Mouse (Mus musculus) MEL (cell line): ENCODE results near the gene Rex1bd. TPM values are rescaled to one million over a fixed set of nuclear protein-coding genes. Genes with fewer than 3 reads are reported as not detected.

Experiments
- DNase-seq: peaks from one replicate; pipeline ENCODE4 v3.0.0; 2011; ENCODE audit warnings: low read depth, low spot score
- H3K27ac ChIP-seq: 2 replicates; pipeline ENCODE4 v1.5.1; 2012; ENCODE audit warnings: low read depth, mild to moderate bottlenecking, control low read depth, low read length, moderate library complexity; ENCODE audit not compliant: control insufficient read depth
- H3K27me3 ChIP-seq, 2 experiments: fragments of 150-350 bp in 1 of 2; sonication (generic) in 1 of 2; 2 replicates each; pipeline ENCODE4 v1.6.1; 2012; ENCODE audit warnings: low read length in 2 of 2, mild to moderate bottlenecking in 2 of 2, improper control_type of control experiment in 1 of 2, moderate library complexity in 1 of 2; ENCODE audit not compliant: insufficient read depth in 2 of 2, control insufficient read depth in 1 of 2
- H3K36me3 ChIP-seq, 2 experiments: 2 replicates each; pipeline ENCODE4 v1.6.1; 2012 to 2014; ENCODE audit warnings: low read length in 2 of 2, improper control_type of control experiment in 1 of 2, inconsistent platforms in 1 of 2, mild to moderate bottlenecking in 1 of 2; ENCODE audit not compliant: insufficient read depth in 2 of 2, control insufficient read depth in 1 of 2
- H3K4me1 ChIP-seq, 2 experiments: fragments of 150-350 bp in 1 of 2; sonication (generic) in 1 of 2; 2 replicates each; pipeline ENCODE4 v1.6.1; 2012; ENCODE audit warnings: low read length in 2 of 2, improper control_type of control experiment in 1 of 2, mild to moderate bottlenecking in 1 of 2; ENCODE audit not compliant: insufficient read depth in 2 of 2, control insufficient read depth in 1 of 2
- H3K4me3 ChIP-seq, 2 experiments: fragments of 150-350 bp in 1 of 2; sonication (generic) in 1 of 2; 2 replicates each; pipeline ENCODE4 v1.5.1; 2012; ENCODE audit warnings: low read depth in 2 of 2, low read length in 2 of 2, mild to moderate bottlenecking in 2 of 2, moderate library complexity in 2 of 2, control low read depth in 1 of 2, improper control_type of control experiment in 1 of 2; ENCODE audit not compliant: control insufficient read depth in 1 of 2, insufficient read depth in 1 of 2
- H3K79me2 ChIP-seq: 2 replicates; pipeline ENCODE4 v1.6.1; 2012; ENCODE audit warnings: mild to moderate bottlenecking, low read length, moderate library complexity; ENCODE audit not compliant: control insufficient read depth, poor library complexity, insufficient read depth
- H3K9ac ChIP-seq: 2 replicates; pipeline ENCODE4 v1.6.1; 2012; ENCODE audit warnings: low read depth, mild to moderate bottlenecking, control low read depth, low read length, moderate library complexity; ENCODE audit not compliant: control insufficient read depth, poor library complexity, severe bottlenecking
- H3K9me3 ChIP-seq: fragments of 150-350 bp; sonication (generic); replicated peaks from 2 replicates; pipeline ENCODE4 v1.6.1; 2012; ENCODE audit warnings: mild to moderate bottlenecking, low read length, improper control_type of control experiment, moderate library complexity; ENCODE audit not compliant: insufficient read depth
- CHD1 ChIP-seq: IDR thresholded peaks from 2 replicates; pipeline ENCODE4 v1.6.1; 2012; ENCODE audit warnings: low read depth, mild to moderate bottlenecking, inconsistent platforms, low read length, improper control_type of control experiment
- CTCF ChIP-seq, 3 experiments: IDR thresholded peaks in 2 of 3; conservative IDR thresholded peaks in 1 of 3; 2 replicates each; pipeline ENCODE4 v1.5.1; 2011 to 2012; ENCODE audit warnings: low read length in 3 of 3, low read depth in 2 of 3, mild to moderate bottlenecking in 2 of 3, improper control_type of control experiment in 1 of 3, inconsistent platforms in 1 of 3, mixed read lengths in 1 of 3, moderate library complexity in 1 of 3; ENCODE audit not compliant: control insufficient read depth in 1 of 3, insufficient read depth in 1 of 3, poor library complexity in 1 of 3, severe bottlenecking in 1 of 3
- E2F4 ChIP-seq: IDR thresholded peaks from 2 replicates; pipeline ENCODE4 v1.6.1; 2011; ENCODE audit warnings: low read depth, low read length, improper control_type of control experiment, borderline replicate concordance
- ELF1 ChIP-seq: IDR thresholded peaks from 2 replicates; pipeline ENCODE4 v1.6.1; 2014; ENCODE audit warnings: low read depth, mild to moderate bottlenecking, inconsistent platforms, low read length, improper control_type of control experiment, moderate library complexity
- EP300 ChIP-seq, 2 experiments: IDR thresholded peaks; 2 replicates each; pipeline ENCODE4 v1.6.1; 2011; ENCODE audit warnings: improper control_type of control experiment in 2 of 2, low read length in 2 of 2, low read depth in 1 of 2, mild to moderate bottlenecking in 1 of 2
- ETS1 ChIP-seq: IDR thresholded peaks from 2 replicates; pipeline ENCODE4 v1.6.1; 2012; ENCODE audit warnings: low read depth, mild to moderate bottlenecking, inconsistent platforms, low read length, improper control_type of control experiment, moderate library complexity
- GATA1 ChIP-seq: IDR thresholded peaks from 2 replicates; pipeline ENCODE4 v1.6.1; 2011; ENCODE audit warnings: low read depth, low read length, improper control_type of control experiment
- HCFC1 ChIP-seq: IDR thresholded peaks from 2 replicates; pipeline ENCODE4 v1.6.1; 2012; ENCODE audit warnings: low read depth, mild to moderate bottlenecking, inconsistent platforms, low read length, improper control_type of control experiment, moderate library complexity
- JUND ChIP-seq: IDR thresholded peaks from 2 replicates; pipeline ENCODE4 v1.6.1; 2011; ENCODE audit warnings: low read depth, mild to moderate bottlenecking, improper control_type of control experiment, low read length
- KAT2A ChIP-seq: conservative IDR thresholded peaks from 2 replicates; pipeline ENCODE4 v1.6.1; 2012; ENCODE audit warnings: low read depth, low read length, improper control_type of control experiment, inconsistent platforms
- MAZ ChIP-seq: IDR thresholded peaks from 2 replicates; pipeline ENCODE4 v1.6.1; 2012; ENCODE audit warnings: low read depth, mild to moderate bottlenecking, inconsistent platforms, low read length, improper control_type of control experiment
- MEF2A ChIP-seq: IDR thresholded peaks from 2 replicates; pipeline ENCODE4 v1.6.1; 2014; ENCODE audit warnings: low read depth, mild to moderate bottlenecking, inconsistent platforms, low read length, improper control_type of control experiment; ENCODE audit not compliant: poor library complexity, insufficient replicate concordance, severe bottlenecking; ENCODE audit errors: extremely low read depth
- POLR2A ChIP-seq, 2 experiments: IDR thresholded peaks; 2 replicates each; pipeline ENCODE4 v1.6.1; 2011 to 2012; ENCODE audit warnings: low read length in 2 of 2, mild to moderate bottlenecking in 2 of 2, control low read depth in 1 of 2, improper control_type of control experiment in 1 of 2, low read depth in 1 of 2, moderate library complexity in 1 of 2; ENCODE audit not compliant: control insufficient read depth in 1 of 2, insufficient read depth in 1 of 2, poor library complexity in 1 of 2
- POLR2AphosphoS2 ChIP-seq: IDR thresholded peaks from 2 replicates; pipeline ENCODE4 v1.6.1; 2011; ENCODE audit warnings: low read length, improper control_type of control experiment
- POLR2AphosphoS5 ChIP-seq: IDR thresholded peaks from 2 replicates; pipeline ENCODE4 v1.6.1; 2012; ENCODE audit warnings: low read depth, borderline replicate concordance, mild to moderate bottlenecking, inconsistent platforms, low read length, moderate library complexity, mixed read lengths
- RCOR1 ChIP-seq: IDR thresholded peaks from 2 replicates; pipeline ENCODE4 v1.6.1; 2012; ENCODE audit warnings: low read depth, mild to moderate bottlenecking, inconsistent platforms, low read length, improper control_type of control experiment
- SIN3A ChIP-seq: IDR thresholded peaks from 2 replicates; pipeline ENCODE4 v1.6.1; 2012; ENCODE audit warnings: low read length, improper control_type of control experiment, inconsistent platforms
- TAL1 ChIP-seq: IDR thresholded peaks from 2 replicates; pipeline ENCODE4 v1.6.1; 2012; ENCODE audit warnings: mild to moderate bottlenecking, inconsistent platforms, low read length, moderate library complexity, mixed read lengths
- TCF12 ChIP-seq: IDR thresholded peaks from 2 replicates; pipeline ENCODE4 v1.6.1; 2014; ENCODE audit warnings: low read depth, mild to moderate bottlenecking, inconsistent platforms, low read length, improper control_type of control experiment, moderate library complexity
- UBTF ChIP-seq: IDR thresholded peaks from 2 replicates; pipeline ENCODE4 v1.6.1; 2012; ENCODE audit warnings: low read depth, mild to moderate bottlenecking, inconsistent platforms, low read length, improper control_type of control experiment, moderate library complexity, borderline replicate concordance; ENCODE audit not compliant: insufficient read depth
- USF1 ChIP-seq: IDR thresholded peaks from 2 replicates; pipeline ENCODE4 v1.6.1; 2014; ENCODE audit warnings: low read depth, mild to moderate bottlenecking, inconsistent platforms, low read length, improper control_type of control experiment, moderate library complexity
- ZC3H11A ChIP-seq: IDR thresholded peaks from 2 replicates; pipeline ENCODE4 v1.6.1; 2012; ENCODE audit warnings: low read depth, mild to moderate bottlenecking, inconsistent platforms, low read length, improper control_type of control experiment
- ZNF384 ChIP-seq: IDR thresholded peaks from 2 replicates; pipeline ENCODE4 v1.6.1; 2012; ENCODE audit warnings: low read depth, mild to moderate bottlenecking, inconsistent platforms, low read length, improper control_type of control experiment
- polyA plus RNA-seq, 2 experiments: library from polyadenylated mRNA; stranded (reverse) in 1 of 2; unstranded in 1 of 2; fragments of >175 nt in 1 of 2; fragments of >200 nt in 1 of 2; gene quantifications; 2 replicates each; pipeline versions ENCODE4 v1.2.1 to v1.2.4; 2012; ENCODE audit warnings: low replicate concordance in 2 of 2, low read depth in 1 of 2; ENCODE audit not compliant: insufficient read length in 2 of 2, insufficient read depth in 1 of 2, missing spikeins in 1 of 2
- total RNA-seq: library from RNA; depleted of rRNA; stranded (reverse); fragments of 300-350 nt; gene quantifications from 2 replicates; pipeline ENCODE4 v1.2.3, GENCODE M21; 2012

Gene Rex1bd
- total and polyA plus RNA-seq, 3 experiments: 145 to 204 TPM; not detected in 1

DNA sequence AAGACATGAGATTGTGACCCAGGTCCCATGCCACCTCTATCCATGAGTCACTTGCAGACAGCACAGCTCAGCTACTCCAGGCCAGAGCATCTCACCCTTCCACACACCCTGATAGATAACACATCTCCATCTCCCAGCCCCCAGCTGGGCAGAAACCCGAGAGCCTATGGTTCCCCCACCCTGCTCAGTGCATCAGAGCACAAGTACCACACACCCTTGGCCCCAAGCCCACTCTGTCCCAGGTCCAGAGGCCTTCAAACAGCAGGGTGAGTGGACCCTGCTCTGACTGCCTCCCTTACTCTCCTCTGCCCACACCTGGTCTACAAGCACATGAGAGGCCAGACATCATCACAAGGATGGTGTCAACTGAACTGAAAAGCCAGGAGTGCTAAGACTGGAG, 38.6 kb downstream of the Rex1bd start:
- DNase-seq: no peak
- Histone ChIP-seq H3K9ac (no peak overlapping the region), H3K9me3 (no peaks in the 10 kb centered on the region), H3K4me3 (no peak overlapping the region), H3K4me1 (peaks cover 0 to 7% of the 10 kb centered on the region in 2 experiments; a peak in 2 of 4 replicates), H3K27ac (no peak overlapping the region), H3K27me3 (no peaks in the 10 kb centered on the region), H3K36me3 (peaks cover 0 to 2% of the 10 kb centered on the region in 2 experiments; a peak in 3 of 4 replicates), H3K79me2 (0 out of 2 replicates have a peak, but pooled peaks cover 2% of the 10 kb centered on the region)
- no peak for TF ChIP-seq POLR2AphosphoS2
- TF ChIP-seq ZC3H11A: no peak
- TF ChIP-seq E2F4: no peak
- TF ChIP-seq JUND: no peak
- TF ChIP-seq GATA1: no peak
- no peak for TF ChIP-seq ETS1
- TF ChIP-seq POLR2AphosphoS5: no peak
- no peak for TF ChIP-seq RCOR1
- no peak for TF ChIP-seq UBTF
- TF ChIP-seq CTCF (IDR thresholded peaks at IDR 0.05 in 2 of 3, conservative IDR thresholded peaks at IDR 0.05 in 1 of 3; ENCODE audit: control insufficient read depth in 1 of 3, insufficient read depth in 1 of 3, low read depth in 2 of 3, low read length in 3 of 3, poor library complexity in 1 of 3, severe bottlenecking in 1 of 3): no peak
- no peak for TF ChIP-seq MEF2A
- TF ChIP-seq CHD1: no peak
- TF ChIP-seq ELF1: no peak
- no peak for TF ChIP-seq POLR2A (IDR thresholded peaks at IDR 0.05; ENCODE audit: control insufficient read depth in 1 of 2, insufficient read depth in 1 of 2, low read depth in 1 of 2, low read length in 2 of 2, poor library complexity in 1 of 2)
- TF ChIP-seq EP300 (IDR thresholded peaks at IDR 0.05; ENCODE audit: low read depth in 1 of 2, low read length in 2 of 2): no peak
- no peak for TF ChIP-seq USF1
- TF ChIP-seq ZNF384: no peak
- TF ChIP-seq KAT2A: no peak

DNA sequence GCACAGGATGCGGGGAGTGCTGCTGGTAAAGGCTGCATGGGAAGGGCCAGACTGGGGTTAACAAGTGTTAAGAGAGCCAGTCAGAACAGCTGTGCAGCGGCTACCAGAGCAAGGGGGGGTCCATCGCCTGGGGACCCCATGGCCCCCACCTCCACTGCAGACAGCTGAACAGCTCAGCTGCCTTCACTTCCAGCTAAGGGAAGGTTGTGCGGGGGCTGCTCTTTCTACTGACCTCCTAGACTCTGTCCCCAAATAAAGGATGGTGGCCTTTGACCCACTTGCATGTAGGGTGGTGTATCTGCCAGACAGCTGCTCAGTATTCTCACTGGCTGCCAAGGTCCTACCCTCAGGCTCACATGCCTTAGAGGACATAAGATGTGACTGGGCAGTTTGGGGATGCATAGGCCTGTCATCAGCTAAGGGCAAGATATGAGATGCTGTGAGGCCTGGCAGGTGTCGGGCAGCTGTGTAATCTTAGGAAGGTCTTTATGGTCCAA, 39.3 kb downstream of the Rex1bd start:
- H3K4me3 ChIP-seq: no peak overlapping the region
- H3K27ac ChIP-seq: no peak overlapping the region
- TF ChIP-seq SIN3A (no peak), E2F4 (no peak), GATA1 (no peak), HCFC1 (no peak), MAZ (no peak), ZC3H11A (no peak), TCF12 (no peak), CHD1 (no peak), TAL1 (no peak), ETS1 (no peak)
- TF ChIP-seq, all 39 proteins: peak for 0
- DNase-seq: no peak
- 0 out of 2 replicates have a peak, but pooled peaks cover 2% of the 10 kb centered on the region for H3K79me2 ChIP-seq
- H3K36me3 ChIP-seq: peaks cover 0 to 2% of the 10 kb centered on the region in 2 experiments; a peak in 3 of 4 replicates
- no peaks in the 10 kb centered on the region for H3K9me3 ChIP-seq
- H3K4me1 ChIP-seq: peaks cover 0 to 7% of the 10 kb centered on the region in 2 experiments; a peak in 2 of 4 replicates
- H3K27me3 ChIP-seq: no peaks in the 10 kb centered on the region
- H3K9ac ChIP-seq: no peak overlapping the region
